Mouse (Mus musculus) layer of hippocampus, adult 8-10 months (tissue): ENCODE data around the gene Vmn2r3. TPM values are rescaled to one million over a fixed set of nuclear protein-coding genes. Genes with fewer than 3 reads are reported as not detected.
"Not testable (repeated sequence)": the region's sequence is repeated elsewhere in the genome, so short reads cannot be mapped to it uniquely, and the experiment has no call there.

Experiments used
- DNase-seq, 2 experiments: peaks; one replicate each; pipeline ENCODE4 v3.0.0; 2022; ENCODE audit warnings: low spot score in 2 of 2
- total RNA-seq, 4 experiments: library from RNA; stranded (reverse); gene quantifications; 2 replicates each; pipeline ENCODE4 v1.2.4; 2022

Vmn2r3 gene
- not detected for total RNA-seq

DNA sequence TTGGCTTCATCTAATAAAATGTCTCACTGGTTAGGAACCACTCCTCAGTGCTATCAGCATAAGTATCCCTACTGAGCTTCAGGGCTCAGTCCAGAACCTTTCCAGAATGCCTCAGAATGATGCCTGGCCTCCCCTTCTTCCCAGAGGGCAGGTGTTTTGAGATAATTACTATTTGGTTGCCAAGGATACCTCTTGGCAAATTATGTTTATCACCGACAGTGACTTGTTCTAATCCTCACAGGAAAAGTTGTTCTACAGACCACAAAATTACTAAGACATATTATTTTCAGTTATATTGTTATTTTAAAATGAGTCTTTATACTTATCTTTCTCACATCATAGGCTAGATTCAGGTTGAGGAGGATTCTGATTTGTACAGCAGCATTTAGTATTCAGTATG is at the start of gene Vmn2r3:
Vmn2r3 (minus strand) TSS at position 101 of the 400 bp plus-strand sequence.
- DNase-seq = no peak

DNA sequence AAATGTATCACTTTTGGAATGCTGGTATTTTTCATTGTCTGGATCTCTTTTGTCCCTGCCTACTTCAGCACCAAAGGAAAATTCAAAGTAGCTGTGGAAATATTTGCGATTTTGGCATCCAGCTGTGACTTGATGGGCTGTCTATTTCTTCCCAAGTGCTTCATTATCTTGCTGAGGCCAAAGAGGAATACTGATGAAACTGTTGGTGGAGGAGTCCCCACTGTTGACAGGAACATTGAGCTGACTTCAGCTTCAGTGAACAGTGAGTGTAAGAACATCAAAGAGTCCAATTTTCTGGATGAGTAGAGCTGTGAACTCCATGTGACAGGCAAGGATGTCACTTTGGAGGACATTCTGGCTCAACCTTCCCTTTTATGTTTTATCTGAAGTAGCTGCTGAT is 43.0 kb upstream of the Vmn2r3 start:
- no peak for DNase-seq

DNA sequence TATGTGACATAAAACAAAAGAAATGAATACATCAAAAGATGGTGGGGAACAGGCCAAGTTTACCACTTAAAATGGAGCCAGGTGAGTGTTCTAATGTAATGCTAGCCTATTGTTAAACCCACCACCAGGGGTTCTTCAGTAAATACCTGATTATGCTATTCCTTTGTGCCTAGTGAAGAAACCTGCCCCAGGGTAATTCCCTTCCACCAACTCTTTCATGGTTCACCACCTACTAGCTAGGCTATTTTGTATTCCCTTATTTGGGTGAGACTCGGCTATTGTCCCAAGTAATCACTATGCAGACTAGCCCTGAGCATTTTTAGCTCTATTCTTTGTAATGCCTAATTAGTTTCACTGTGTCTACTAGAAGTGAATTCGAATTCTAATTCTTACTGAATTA is 32.3 kb upstream of the Vmn2r3 start:
- DNase-seq = no peak

DNA sequence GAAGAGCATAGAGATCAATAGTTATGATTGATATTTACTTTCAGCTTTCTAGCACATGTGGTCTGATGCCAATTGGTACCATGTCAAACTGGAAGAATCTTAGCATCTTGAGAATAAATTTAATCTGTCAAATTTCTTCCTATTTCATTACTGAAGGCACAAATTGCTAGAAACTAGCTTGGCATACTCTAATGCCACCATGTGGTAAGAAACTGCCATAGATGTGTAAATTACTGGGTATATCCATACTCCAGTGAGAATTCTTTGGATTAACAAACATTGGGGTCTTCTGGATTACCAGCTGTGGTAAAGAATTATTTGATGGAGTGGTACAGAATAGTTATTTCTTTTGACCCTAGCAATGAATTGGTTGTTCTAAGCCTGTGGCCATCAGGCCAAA is 17.3 kb upstream of the Vmn2r3 start:
- DNase-seq = no peak

DNA sequence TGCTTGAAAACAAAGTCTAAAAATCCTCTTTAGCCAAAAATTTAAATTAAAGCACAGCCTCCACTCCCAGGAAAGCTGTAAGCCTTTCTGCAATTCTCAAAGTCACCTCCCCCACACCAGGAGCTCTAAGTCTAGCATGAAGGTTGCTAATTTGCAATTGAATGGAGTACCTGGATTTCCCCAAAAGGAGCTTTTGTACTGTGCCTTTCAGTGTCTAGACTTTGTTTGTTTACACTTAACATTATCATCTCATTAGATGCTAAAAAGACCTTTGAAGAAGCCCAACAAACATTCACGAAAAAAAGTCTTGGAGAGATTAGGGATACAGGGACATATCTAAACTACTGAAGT is 23.8 kb downstream of the Vmn2r3 start:
- no peak for DNase-seq

DNA sequence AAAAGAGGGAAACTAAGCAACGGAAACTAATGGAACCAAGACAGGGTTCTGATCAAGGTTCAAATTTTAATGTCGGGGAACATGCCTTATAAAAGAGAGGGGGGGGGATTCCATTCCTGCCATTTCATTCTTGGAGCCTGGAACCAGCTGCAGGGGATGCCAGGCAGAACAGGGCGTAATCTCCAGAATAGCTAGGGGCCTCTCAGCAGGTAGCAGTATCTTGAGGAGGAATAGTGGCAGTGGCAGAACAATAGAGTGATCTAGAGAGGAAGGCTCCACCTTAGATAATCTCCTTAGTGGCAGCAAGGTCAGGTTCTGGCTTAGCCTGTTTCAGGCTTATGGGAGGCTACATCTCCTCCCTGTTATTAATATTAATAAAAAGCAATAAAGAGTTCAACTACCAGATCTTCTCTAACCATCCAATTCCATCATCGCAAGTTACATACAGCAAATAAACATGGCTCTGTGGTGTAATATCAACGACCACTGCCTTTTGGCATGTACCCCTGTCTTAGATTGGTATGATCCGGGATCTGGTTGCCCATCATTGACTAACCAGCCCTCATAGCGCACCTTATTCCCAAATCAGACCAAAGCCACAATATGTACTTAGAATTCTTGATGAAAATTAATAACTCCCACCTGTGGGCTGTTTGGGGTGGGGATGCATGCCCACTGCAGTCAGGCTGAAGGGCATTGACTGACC is 24.3 kb downstream of the Vmn2r3 start:
- not testable (repeated sequence) for DNase-seq

DNA sequence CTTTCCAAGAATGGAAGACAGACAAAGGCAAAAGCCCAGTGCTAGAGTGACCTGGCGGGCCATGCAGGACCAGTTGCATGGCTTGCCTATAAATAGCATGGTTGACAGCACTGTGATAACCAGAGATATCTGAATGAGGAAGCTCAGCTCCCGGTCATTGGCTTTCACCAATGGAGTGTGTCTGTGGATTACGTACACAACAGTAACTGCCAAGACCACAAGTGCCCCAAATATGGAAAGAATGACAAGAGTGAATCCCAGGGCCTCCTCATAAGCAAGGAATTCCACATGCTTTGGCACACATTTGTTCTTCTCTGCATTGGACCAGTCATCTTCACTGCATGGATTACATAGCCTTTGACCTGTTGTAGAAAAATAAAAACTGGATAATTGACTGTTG is 29.9 kb downstream of the Vmn2r3 start:
- no peak for DNase-seq

DNA sequence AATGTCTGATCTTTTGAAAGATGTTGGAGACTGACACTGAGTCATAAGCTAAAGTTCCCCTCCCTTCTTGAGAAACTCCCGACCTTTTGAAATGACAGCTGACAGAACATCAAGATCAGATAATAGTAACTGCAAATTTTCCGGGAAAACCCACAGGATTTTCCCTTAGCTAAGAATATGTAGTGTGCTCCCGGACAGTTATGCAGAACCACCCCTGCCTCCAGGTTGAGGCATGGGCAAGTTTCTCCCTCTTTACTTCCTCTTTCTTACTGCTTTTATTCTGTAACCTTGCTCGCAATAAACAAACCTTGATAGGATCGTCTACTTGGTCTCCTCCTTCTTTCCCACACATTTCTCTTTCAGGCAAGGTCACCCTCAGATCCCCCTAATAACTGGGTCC is 37.9 kb downstream of the Vmn2r3 start:
- no peak for DNase-seq

DNA sequence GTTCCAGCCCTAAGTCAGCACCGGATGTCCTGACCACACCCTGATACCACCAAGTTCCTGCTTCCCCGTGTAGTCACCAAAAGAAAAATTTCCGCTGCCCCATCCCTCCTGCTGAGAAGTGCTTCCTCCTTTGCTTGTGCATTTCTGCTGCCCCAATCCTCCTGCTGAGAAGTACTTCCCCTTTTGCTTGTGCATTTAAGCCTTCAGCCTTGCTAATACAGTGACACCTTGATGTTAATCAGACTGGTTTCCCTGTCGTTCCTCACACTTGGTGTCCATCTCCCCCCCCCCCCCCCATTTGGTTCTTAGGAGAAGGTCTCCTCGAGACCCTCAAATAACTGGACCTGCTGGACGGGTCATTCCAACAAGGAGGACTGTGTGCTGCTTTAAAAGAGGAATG is 39.0 kb downstream of the Vmn2r3 start:
- not testable (repeated sequence) for DNase-seq

DNA sequence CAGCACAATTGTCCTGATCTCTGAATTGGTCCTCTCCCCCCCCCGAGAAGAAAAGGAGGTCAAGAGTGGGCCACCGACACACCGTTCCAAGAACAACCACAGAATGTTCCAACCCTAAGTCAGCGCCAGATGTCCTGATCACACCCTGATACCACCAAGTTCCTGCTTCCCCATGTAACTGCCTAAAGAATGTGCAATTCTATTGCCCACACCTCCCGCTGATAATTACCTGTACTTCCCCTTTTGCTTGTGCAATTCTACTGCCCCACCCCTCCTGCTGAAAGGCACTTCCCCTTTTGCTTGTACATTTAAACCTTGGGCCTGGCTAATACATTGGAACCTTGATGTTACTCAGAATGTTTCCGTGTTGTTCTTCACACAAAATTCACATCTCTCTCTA is 54.0 kb downstream of the Vmn2r3 start:
- DNase-seq = not testable (repeated sequence)

DNA sequence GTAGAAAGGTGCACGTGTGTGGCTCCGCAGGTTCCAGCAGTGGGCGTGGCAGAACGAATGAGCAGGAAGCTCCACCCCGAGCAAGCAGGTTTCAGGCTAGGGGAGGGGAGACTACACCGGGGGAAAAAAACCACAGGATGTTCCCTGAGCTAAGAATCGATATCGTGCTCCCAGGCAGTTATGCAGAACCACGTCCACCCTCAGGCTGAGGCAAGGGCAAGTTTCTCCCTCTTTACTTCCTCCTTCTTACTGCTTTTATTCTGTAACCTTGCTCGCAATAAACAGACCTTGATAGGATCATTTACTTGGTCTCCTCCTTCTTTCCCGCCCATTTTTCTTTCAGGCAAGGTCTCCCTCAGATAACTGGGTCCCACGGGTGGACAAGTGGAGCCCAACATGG is 55.9 kb downstream of the Vmn2r3 start:
- DNase-seq = not testable (repeated sequence)

DNA sequence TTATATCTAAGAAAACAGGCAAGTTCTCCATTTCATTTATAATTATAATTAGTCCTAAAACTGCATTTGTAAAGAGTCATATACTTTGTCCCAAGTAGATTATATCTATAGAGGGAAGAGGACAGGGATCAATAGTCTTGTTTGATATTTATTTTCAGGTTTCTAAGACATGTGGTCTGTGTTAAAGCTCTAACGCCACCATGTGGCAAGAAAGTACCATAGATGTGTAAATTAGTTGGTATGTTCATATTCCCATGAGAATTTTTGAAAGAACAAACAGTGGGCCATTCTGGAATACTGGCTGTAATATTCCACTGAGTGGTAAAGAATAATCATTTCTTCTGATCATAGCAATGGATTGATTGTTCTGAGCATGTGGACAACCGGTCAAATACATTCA is 62.3 kb downstream of the Vmn2r3 start:
- DNase-seq = no peak

Other genes starting within 250 kb of the Vmn2r3 start
- gene Vmn2r1, start 208.2 kb downstream of the Vmn2r3 start, total RNA-seq = under 1 TPM; 0.33 to 0.92 (median 0.67) TPM
- gene Vmn2r2, start 147.8 kb downstream of the Vmn2r3 start, total RNA-seq = not detected
- gene Vmn2r4, start 125.7 kb upstream of the Vmn2r3 start, total RNA-seq = not detected
- under 1 TPM in 1 of 4 experiments, not detected in 3; 0.20 TPM for gene Vmn2r5, start 220.1 kb upstream of the Vmn2r3 start, total RNA-seq